In the genomic region with DNA sequence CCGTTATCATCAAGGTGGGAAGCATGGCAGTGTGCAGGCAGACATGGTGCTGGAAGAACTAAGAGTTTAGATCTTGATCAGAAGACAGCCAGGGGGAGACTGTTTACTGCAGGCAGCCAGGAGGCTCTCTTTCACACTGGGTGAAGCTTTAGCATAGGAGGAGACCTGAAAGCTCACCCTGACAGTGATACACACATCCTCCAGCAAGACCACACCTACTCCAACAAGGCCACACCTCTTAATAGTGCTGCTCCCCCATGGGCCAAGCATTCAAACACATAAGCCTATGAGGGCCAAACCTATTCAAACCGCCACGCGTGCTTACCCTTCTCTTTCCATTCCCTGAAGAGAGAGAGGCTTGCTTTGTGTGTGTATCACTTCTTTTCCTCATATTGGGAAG, we compare ENCODE assay signal across 18 mouse cellular contexts.
"Had no signal": no experiment of that assay in that cellular context is flagged by ENCODE, and none has a peak within 500 bp of the region (broad histone marks: within the 10 kb centered on the region; RNA-seq: fewer than 3 reads in every experiment).

No protein-coding gene starts in this region.

- H3K4me2 ChIP-seq: liver, embryonic 15.5 days; neural tube, embryonic 12.5 days; neural tube, embryonic 15.5 days had no signal

- ATAC-seq: intestine, embryonic 16.5 days had no signal

- H3K4me3 ChIP-seq: left cerebral cortex, adult 2 months; liver, embryonic 15.5 days; midbrain, embryonic 10.5 days; neural tube, embryonic 12.5 days; neural tube, embryonic 15.5 days had no signal

- H3K9me3 ChIP-seq: liver, embryonic 15.5 days; midbrain, embryonic 10.5 days; neural tube, embryonic 12.5 days; neural tube, embryonic 15.5 days had no signal

- H3K27me3 ChIP-seq: liver, embryonic 15.5 days; neural tube, embryonic 12.5 days; neural tube, embryonic 15.5 days had no signal

- H3K9ac ChIP-seq: liver, embryonic 15.5 days; neural tube, embryonic 12.5 days; neural tube, embryonic 15.5 days had no signal

- H3K4me1 ChIP-seq: midbrain, embryonic 10.5 days; neural tube, embryonic 12.5 days; neural tube, embryonic 15.5 days had no signal

- H3K36me3 ChIP-seq: liver, embryonic 15.5 days; midbrain, embryonic 10.5 days; neural tube, embryonic 12.5 days; neural tube, embryonic 15.5 days had no signal

- DNase-seq: kidney, adult 18-20 months; kidney, adult 9 months; kidney, postnatal 25 days; layer of hippocampus, postnatal 36 days; lung, adult 2 months; lung, postnatal 14 days; midbrain, embryonic 14.5 days; right cerebral cortex, adult 18-20 months; right cerebral cortex, postnatal 14 days; right cerebral cortex, postnatal 4 days; thymus, postnatal 25 days had no signal

- H3K27ac ChIP-seq: left cerebral cortex, adult 2 months; liver, embryonic 15.5 days; macrophage; midbrain, embryonic 10.5 days; neural tube, embryonic 12.5 days; neural tube, embryonic 15.5 days had no signal
